Comparison of ENCODE assay signal across 8 mouse cellular contexts in the genomic region with DNA sequence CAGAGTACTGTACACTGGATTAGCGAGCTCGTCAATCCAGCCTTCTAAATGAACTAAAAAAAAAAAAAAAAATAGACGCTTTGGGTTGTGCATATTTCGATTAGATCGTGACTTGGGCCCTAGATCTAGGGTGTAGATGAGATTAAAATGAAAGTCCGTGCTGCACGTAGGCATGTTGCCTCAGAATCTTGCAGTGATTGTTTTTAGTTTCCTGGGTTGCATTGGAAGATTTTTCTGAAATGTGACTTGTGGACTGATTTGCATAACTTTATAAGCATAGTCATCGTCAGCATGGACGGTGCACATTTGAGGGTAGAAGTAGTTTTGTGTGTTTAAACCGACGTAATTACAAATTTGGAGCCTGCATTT. TPM values are rescaled to one million over a fixed set of nuclear protein-coding genes. Genes with fewer than 3 reads are reported as not detected.
A peak's percentile ranks its signal among the peaks of the same experiment; 100 is the strongest.
DNase-seq lines count a peak whose midpoint lies in the region; ATAC-seq and TF ChIP-seq lines count a peak whose summit lies in the region.

No protein-coding gene starts in this region.

- H3K4me2 ChIP-seq in limb, embryonic 13.5 days (replicated peaks): peak overlapping the region; percentile 90
- H3K4me2 ChIP-seq in stomach, embryonic 15.5 days: peak overlapping the region; percentile 61

- no peak for ATAC-seq in CD4-positive, CD25-positive, alpha-beta regulatory T cell, adult 4 months
- ATAC-seq in limb, embryonic 13.5 days (ENCODE audit: low FRiP score, low read depth): no peak
- no peak for ATAC-seq in stomach, embryonic 15.5 days (ENCODE audit: insufficient read depth, low FRiP score, low read depth)

- no peaks in the 10 kb centered on the region for H3K9me3 ChIP-seq in limb, embryonic 13.5 days
- H3K9me3 ChIP-seq in stomach, embryonic 15.5 days: no peaks in the 10 kb centered on the region

- no peak for TF ChIP-seq POLR2A in spleen, adult 2 months (IDR thresholded peaks at IDR 0.05; ENCODE audit: low read depth, low read length)

- H3K27ac ChIP-seq in spleen, adult 2 months (ENCODE audit: insufficient read depth, low read length): peak overlapping the region; percentile 99; the same call in 1 of the 2 replicates
- H3K27ac ChIP-seq in limb, embryonic 13.5 days: no peak overlapping the region
- peak overlapping the region; percentile 100; the same call in 1 of the 2 replicates for H3K27ac ChIP-seq in stomach, embryonic 15.5 days

- no peaks in the 10 kb centered on the region for H3K36me3 ChIP-seq in spleen, adult 2 months (ENCODE audit: control insufficient read depth, insufficient read depth, low read length)
- no peaks in the 10 kb centered on the region; the same call in none of the 2 replicates for H3K36me3 ChIP-seq in limb, embryonic 13.5 days
- 0 out of 2 replicates have a peak, but pooled peaks cover 2% of the 10 kb centered on the region for H3K36me3 ChIP-seq in stomach, embryonic 15.5 days

- peaks cover 9% of the 10 kb centered on the region for H3K4me1 ChIP-seq in spleen, adult 2 months (ENCODE audit: control insufficient read depth, insufficient read depth, insufficient read length)
- peaks cover 29% of the 10 kb centered on the region for H3K4me1 ChIP-seq in limb, embryonic 13.5 days
- H3K4me1 ChIP-seq in stomach, embryonic 15.5 days: peaks cover 4% of the 10 kb centered on the region; the same call in 1 of the 2 replicates

- no peaks in the 10 kb centered on the region for H3K27me3 ChIP-seq in spleen, adult 2 months (ENCODE audit: control insufficient read depth, insufficient read depth, low read length)
- peaks cover 14% of the 10 kb centered on the region for H3K27me3 ChIP-seq in limb, embryonic 13.5 days
- no peaks in the 10 kb centered on the region; the same call in 1 of the 2 replicates for H3K27me3 ChIP-seq in stomach, embryonic 15.5 days (replicated peaks)

- whole genome bisulfite sequencing in spleen, adult 2 months: under 1% methylated on average over 11 of the region's 11 CpGs
- WGBS in limb, embryonic 13.5 days: 1% methylated on average over 11 of the region's 11 CpGs
- WGBS in stomach, embryonic 15.5 days: under 1% methylated on average over 11 of the region's 11 CpGs

- H3K9ac ChIP-seq in limb, embryonic 13.5 days: peak overlapping the region; percentile 99
- peak overlapping the region; percentile 97; the same call in 1 of the 2 replicates for H3K9ac ChIP-seq in stomach, embryonic 15.5 days

- peak; percentile 29 for DNase-seq in CD4-positive, CD25-positive, alpha-beta regulatory T cell, adult 2 months (ENCODE audit: low read depth, low spot score)
- no peak for DNase-seq in spleen, adult 2 months (ENCODE audit: low read depth in 1 of 2, low spot score in 2 of 2)
- no peak for DNase-seq in spleen, adult 12 weeks (ENCODE audit: low spot score)
- DNase-seq in gastrocnemius, postnatal 10 days: no peak
- DNase-seq in adrenal gland, postnatal 14 days: no peak

- peak overlapping the region; percentile 96 for H3K4me3 ChIP-seq in spleen, adult 2 months (ENCODE audit: extremely low read depth, insufficient read depth, insufficient read length)
- peak overlapping the region; percentile 96 for H3K4me3 ChIP-seq in limb, embryonic 13.5 days
- H3K4me3 ChIP-seq in stomach, embryonic 15.5 days (replicated peaks): peak overlapping the region; percentile 75

- TF ChIP-seq CTCF in spleen, adult 2 months (IDR thresholded peaks at IDR 0.05; ENCODE audit: extremely low read depth, insufficient read depth, insufficient read length, insufficient replicate concordance): no peak

RNA-seq across cellular contexts. Expression of gene Pten, which starts 1.5 kb away (rescaled TPM):
- 10 to 100 TPM; 12.8 to 17.3 TPM for polyA plus RNA-seq in CD4-positive, CD25-positive, alpha-beta regulatory T cell, adult 4 months (2017; shearing (Covaris generic))
- 13.1 and 23.6 TPM in 2 replicates for polyA plus RNA-seq in spleen, adult 2 months (2012; rRNA removed)
- polyA plus RNA-seq in limb, embryonic 13.5 days (2015; fragmentation: Nextera tagmentation; extraction: Ambion mirVana): 8.1 and 9.3 TPM in 2 replicates
- 9.3 and 9.7 TPM in 2 replicates for polyA plus RNA-seq in stomach, embryonic 15.5 days (2015; fragmentation: Nextera tagmentation; extraction: Ambion mirVana)
- total RNA-seq in gastrocnemius, postnatal 10 days (2021): 10 to 100 TPM; 44.7 to 46.3 TPM
- 72.1 and 74.9 TPM in 2 replicates for total RNA-seq in adrenal gland, postnatal 14 days (2021)

RNA-seq across cellular contexts. Expression of gene Atad1, which starts 19.2 kb away (rescaled TPM):
- polyA plus RNA-seq in CD4-positive, CD25-positive, alpha-beta regulatory T cell, adult 4 months (2017; shearing (Covaris generic)): 10 to 100 TPM; 85.5 to 94.9 TPM
- polyA plus RNA-seq in spleen, adult 2 months (2012; rRNA removed): 3.5 and 5.1 TPM in 2 replicates
- polyA plus RNA-seq in limb, embryonic 13.5 days (2015; fragmentation: Nextera tagmentation; extraction: Ambion mirVana): 63.7 and 65.1 TPM in 2 replicates
- 62.9 and 67.8 TPM in 2 replicates for polyA plus RNA-seq in stomach, embryonic 15.5 days (2015; fragmentation: Nextera tagmentation; extraction: Ambion mirVana)
- 10 to 100 TPM; 42.2 to 45.2 TPM for total RNA-seq in gastrocnemius, postnatal 10 days (2021)
- 65.0 and 74.0 TPM in 2 replicates for total RNA-seq in adrenal gland, postnatal 14 days (2021)

Comparison
In these comparisons a context has a peak if more than half of its experiments do, and no peak if none do; other contexts are left out.
1. RNA of gene Atad1, which starts 19.2 kb away (polyA plus RNA-seq): 85.5 to 94.9 TPM in CD4-positive, CD25-positive, alpha-beta regulatory T cell, adult 4 months, 63.7 to 65.1 TPM in limb, embryonic 13.5 days and 62.9 to 67.8 TPM in stomach, embryonic 15.5 days; 3.5 to 5.1 TPM in spleen, adult 2 months; every median in the first group is over 10 times any median in the second.
2. Peak in every context shown above with its lines, with median percentiles within 50 percentile points of each other: H3K4me3 ChIP-seq.